Mouse (Mus musculus) midbrain, embryonic 11.5 days (tissue): ENCODE measurements around the gene Pnp2. TPM values are rescaled to one million over a fixed set of nuclear protein-coding genes. Genes with fewer than 3 reads are reported as not detected.

Source experiments
- polyA plus RNA-seq: library from polyadenylated mRNA; unstranded; fragments of >200 nt; fragmentation: Nextera tagmentation; extraction: Ambion mirVana; gene quantifications from 2 replicates; pipeline ENCODE4 v1.2.1, GENCODE M21; 2014

Pnp2 gene
- polyA plus RNA-seq, 1 experiment from 2014 or later: 0.55 TPM

Other genes starting within 250 kb of the Pnp2 start
- not detected in 2 replicates for gene Olfr748, start 248.6 kb upstream of the Pnp2 start, polyA plus RNA-seq
- not detected in 2 replicates for gene Olfr749, start 210.9 kb upstream of the Pnp2 start, polyA plus RNA-seq
- gene Ttc5, start 170.5 kb upstream of the Pnp2 start, polyA plus RNA-seq: 102 and 105 TPM in 2 replicates
- not detected in 2 replicates for gene Ccnb1ip1, start 148.3 kb upstream of the Pnp2 start, polyA plus RNA-seq
- 61.9 and 65.5 TPM in 2 replicates for gene Parp2, start 148.2 kb upstream of the Pnp2 start, polyA plus RNA-seq
- gene Tep1, start 85.4 kb upstream of the Pnp2 start, polyA plus RNA-seq: 4.9 and 5.5 TPM in 2 replicates
- gene Klhl33, start 58.5 kb upstream of the Pnp2 start, polyA plus RNA-seq: 0.15 and 0.25 TPM in 2 replicates
- 157 and 165 TPM in 2 replicates for gene Osgep, start 31.1 kb upstream of the Pnp2 start, polyA plus RNA-seq
- 401 and 413 TPM in 2 replicates for gene Apex1, start 31.0 kb upstream of the Pnp2 start, polyA plus RNA-seq
- gene Pip4p1, start 25.1 kb upstream of the Pnp2 start, polyA plus RNA-seq: 48.4 and 59.0 TPM in 2 replicates
- 73.6 and 76.3 TPM in 2 replicates for gene Pnp, start 24.9 kb upstream of the Pnp2 start, polyA plus RNA-seq
- not detected in 2 replicates for gene Gm49342, start 11.5 kb upstream of the Pnp2 start, polyA plus RNA-seq
- gene Rnase10, start 51.8 kb downstream of the Pnp2 start, polyA plus RNA-seq: not detected in 2 replicates
- not detected in 2 replicates for gene Rnase9, start 85.9 kb downstream of the Pnp2 start, polyA plus RNA-seq
- gene Rnase11, start 94.2 kb downstream of the Pnp2 start, polyA plus RNA-seq: not detected in 2 replicates
- gene Rnase12, start 101.7 kb downstream of the Pnp2 start, polyA plus RNA-seq: not detected in 2 replicates
- not detected in 2 replicates for gene Olfr750, start 118.4 kb downstream of the Pnp2 start, polyA plus RNA-seq
- gene Rnase4, start 135.1 kb downstream of the Pnp2 start, polyA plus RNA-seq: 12.3 and 14.9 TPM in 2 replicates
- 1.5 and 2.4 TPM in 2 replicates for gene Ang, start 135.2 kb downstream of the Pnp2 start, polyA plus RNA-seq
- gene Eddm3b, start 158.4 kb downstream of the Pnp2 start, polyA plus RNA-seq: not detected in 2 replicates
- 0.12 TPM in 1 of 2 replicates, not detected in the other for gene Rnase6, start 167.9 kb downstream of the Pnp2 start, polyA plus RNA-seq
- not detected in 2 replicates for gene Rnase1, start 190.8 kb downstream of the Pnp2 start, polyA plus RNA-seq
- not detected in 2 replicates for gene Rnase2b, start 206.3 kb downstream of the Pnp2 start, polyA plus RNA-seq
- not detected in 2 replicates for gene Ang2, start 243.2 kb downstream of the Pnp2 start, polyA plus RNA-seq
- gene Ear14, start 247.4 kb downstream of the Pnp2 start, polyA plus RNA-seq: not detected in 2 replicates